Mouse (Mus musculus) embryonic stem cell, embryonic (primary cell): ENCODE results near the gene Prdx5.

ENCODE experiments used
- CTCF ChIA-PET, 4 experiments: fragments of 300-600 bp in 2 of 4; fragments of 350-600 bp in 2 of 4; sonication (Branson Sonifier 250); formaldehyde crosslinking; loops; one replicate each; lab custom pipeline; 2022; ENCODE audit warnings: inconsistent platforms in 2 of 4; lab: Charles Lee
- POLR2A ChIA-PET, 4 experiments: fragments of 300-600 bp in 2 of 4; fragments of 350-600 bp in 2 of 4; sonication (Branson Sonifier 250); formaldehyde crosslinking; loops; one replicate each; lab custom pipeline; 2022; ENCODE audit warnings: antibody characterized with exemption in 4 of 4, inconsistent platforms in 1 of 4; lab: Charles Lee

Prdx5 gene

DNA sequence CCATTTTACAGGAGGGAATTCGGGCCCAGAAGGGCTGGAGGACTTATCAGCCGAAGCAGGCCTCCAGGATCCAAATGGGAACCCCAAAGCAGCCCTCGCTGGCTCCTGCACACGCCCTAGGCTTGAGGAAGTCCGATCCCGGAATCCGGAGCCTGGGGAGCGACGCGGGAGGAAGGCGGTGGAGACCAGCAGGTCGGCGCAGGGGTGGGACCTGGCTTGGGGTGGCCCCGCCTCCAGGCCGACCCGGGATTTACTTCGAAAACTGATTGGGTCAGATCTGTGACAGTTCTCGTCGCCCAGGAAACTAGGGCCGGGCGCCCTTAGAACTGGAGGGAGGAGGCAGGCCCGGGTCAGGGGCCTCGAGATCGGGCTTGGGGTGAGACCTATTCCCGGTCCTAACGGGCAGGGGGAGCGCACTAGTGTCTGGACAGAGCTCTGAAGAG lies 32.4 kb upstream of the Prdx5 start, which contains the start of gene Gpr137:
Gpr137 (minus strand) TSS at position 232 of the 443 bp plus-strand sequence.
- POLR2A ChIA-PET: interaction anchor here (0.9 to 4.3 kb wide), 45 partner anchors 8 to 579 kb away, joined by 3 to 77 read pairs (median 5); partner anchors contain the start of genes Esrra (in 3 of the 4), Fkbp2 (in 3 of the 4), Sf1 (in 2 of the 4) and Catsperz (in 1 of the 4)
- CTCF ChIA-PET: interaction anchor here in 3 of 4 experiments (0.6 to 3.4 kb wide), 21 partner anchors 8 to 1428 kb away, joined by 3 to 19 read pairs (median 4); partner anchors contain the start of genes Catsperz (in 2 of the 3), Nudt22 (in 1 of the 3) and Trpt1 (in 1 of the 3)

- ChIA-PET POLR2A (interaction anchor here (0.6 to 4.3 kb wide), 68 partner anchors 9 to 1781 kb away, joined by 3 to 77 read pairs (median 4); partner anchors contain the start of genes Esrra (in 3 of the 4), Fkbp2 (in 3 of the 4), Stip1 (in 3 of the 4) and Plcb3 (in 2 of the 4)), CTCF (interaction anchor here in 3 of 4 experiments (0.6 to 3.4 kb wide), 25 partner anchors 9 to 495 kb away, joined by 3 to 19 read pairs (median 3); partner anchors contain the start of genes Catsperz (in 2 of the 3), Nudt22 (in 1 of the 3) and Trpt1 (in 1 of the 3))
Measured at GRCm38 (mm10) chr19:6941372-6942248, 31.7 kb upstream of the Prdx5 start, which contains the start of gene Bad. Bad (plus strand) TSS chr19:6941861.

DNA sequence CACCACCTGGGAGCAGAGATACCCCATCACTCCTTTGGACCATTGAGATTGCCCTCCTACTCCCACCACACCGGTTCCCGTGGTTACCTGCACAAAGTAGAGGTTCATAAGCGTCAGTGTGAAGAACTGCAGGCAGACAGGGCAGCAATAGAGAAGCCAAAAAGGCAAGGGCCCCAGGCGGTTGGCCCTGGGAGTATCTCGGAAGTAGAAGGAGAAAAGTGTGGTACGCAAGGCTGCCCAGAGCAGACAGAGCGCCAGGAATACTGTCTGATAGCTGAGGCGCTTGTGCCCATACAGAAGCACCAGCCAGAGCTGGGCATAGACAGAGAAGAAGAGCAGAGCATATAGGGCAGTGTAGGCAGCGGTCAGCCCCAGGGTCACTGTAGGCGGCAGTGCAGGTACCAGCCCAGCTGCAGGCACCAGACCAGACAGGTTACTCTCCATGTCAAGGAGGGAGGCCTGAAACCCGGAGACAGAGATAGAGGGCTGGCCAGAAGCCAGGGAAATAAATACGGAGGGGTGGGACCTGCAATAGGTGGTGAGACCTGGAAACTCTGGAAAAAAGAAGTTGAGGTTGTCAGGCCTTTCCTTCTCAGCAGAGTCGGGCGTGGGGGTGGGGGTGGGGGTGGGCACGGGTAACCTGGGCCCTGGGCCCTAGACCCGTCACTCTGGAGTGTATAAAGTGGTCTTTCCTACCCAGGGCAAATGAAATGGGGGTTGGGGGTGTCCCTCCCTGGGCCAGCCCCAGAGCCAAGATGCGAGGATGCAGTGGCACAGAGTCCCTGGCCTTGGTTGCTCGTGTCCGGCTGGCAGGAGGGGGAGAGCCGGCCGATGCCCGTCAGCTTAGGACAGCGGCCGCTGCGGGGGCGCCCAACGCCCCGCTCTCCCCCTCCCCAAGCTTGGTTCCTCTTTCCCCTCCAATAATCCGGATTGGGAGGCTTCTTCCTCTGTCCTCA lies 30.8 kb upstream of the Prdx5 start:
- POLR2A ChIA-PET: interaction anchor here (0.6 to 4.3 kb wide), 49 partner anchors 8 to 1782 kb away, joined by 3 to 77 read pairs (median 4); partner anchors contain the start of genes Stip1 (in 3 of the 4), Esrra (in 2 of the 4), Fkbp2 (in 2 of the 4) and Plcb3 (in 2 of the 4)
- CTCF ChIA-PET: interaction anchor here in 3 of 4 experiments (0.6 to 3.4 kb wide), 15 partner anchors 9 to 449 kb away, joined by 3 to 19 read pairs (median 5); partner anchors contain the start of gene Catsperz (in 2 of the 3)

DNA sequence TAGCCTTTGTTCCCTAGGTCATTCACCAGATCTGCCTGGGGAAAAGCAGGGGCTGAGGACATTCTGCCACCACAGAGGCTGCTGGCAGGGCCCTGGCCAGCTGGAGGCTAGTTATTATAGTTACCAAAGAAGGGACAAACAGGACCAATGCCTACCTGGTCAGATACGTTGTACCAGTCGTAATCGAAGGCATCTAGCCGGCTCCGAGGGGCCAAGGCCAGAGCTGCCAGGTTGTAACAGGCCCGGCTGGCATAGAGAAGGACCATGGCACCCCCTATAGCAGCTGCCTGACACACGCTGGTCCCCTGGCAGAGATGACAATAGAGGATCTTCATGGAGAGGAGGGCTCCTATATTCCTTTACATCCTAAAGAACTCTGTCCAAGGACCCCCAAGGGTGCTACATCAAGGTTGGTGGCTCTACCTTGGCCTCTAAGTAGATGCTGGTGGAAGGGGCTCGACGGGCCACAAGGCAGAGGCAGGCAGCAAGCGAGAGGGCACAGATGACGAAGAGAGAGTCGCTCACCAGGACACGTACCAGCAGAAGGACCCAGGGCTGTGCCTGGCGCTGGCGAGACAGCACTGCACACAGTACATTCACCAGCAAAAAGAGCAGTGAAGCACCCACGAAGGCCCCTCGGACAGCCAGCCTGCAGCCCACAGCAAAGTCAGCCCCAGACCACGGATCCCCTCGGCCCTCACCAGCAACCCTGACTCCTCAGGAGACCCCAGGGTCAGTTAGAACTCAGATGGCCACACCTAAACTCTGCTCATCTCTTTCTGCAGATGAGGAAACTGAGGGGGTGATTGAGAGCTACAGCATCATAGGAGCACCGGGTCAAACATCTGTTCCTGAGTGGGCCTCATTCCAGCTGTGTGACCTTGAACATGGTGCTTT lies 29.4 kb upstream of the Prdx5 start:
- ChIA-PET CTCF (no interaction called here), POLR2A (interaction anchor here in 1 of 4 experiments (3.8 kb wide), 1 partner anchor 12 kb away, joined by 62 read pairs; no protein-coding TSS in a partner anchor)

DNA sequence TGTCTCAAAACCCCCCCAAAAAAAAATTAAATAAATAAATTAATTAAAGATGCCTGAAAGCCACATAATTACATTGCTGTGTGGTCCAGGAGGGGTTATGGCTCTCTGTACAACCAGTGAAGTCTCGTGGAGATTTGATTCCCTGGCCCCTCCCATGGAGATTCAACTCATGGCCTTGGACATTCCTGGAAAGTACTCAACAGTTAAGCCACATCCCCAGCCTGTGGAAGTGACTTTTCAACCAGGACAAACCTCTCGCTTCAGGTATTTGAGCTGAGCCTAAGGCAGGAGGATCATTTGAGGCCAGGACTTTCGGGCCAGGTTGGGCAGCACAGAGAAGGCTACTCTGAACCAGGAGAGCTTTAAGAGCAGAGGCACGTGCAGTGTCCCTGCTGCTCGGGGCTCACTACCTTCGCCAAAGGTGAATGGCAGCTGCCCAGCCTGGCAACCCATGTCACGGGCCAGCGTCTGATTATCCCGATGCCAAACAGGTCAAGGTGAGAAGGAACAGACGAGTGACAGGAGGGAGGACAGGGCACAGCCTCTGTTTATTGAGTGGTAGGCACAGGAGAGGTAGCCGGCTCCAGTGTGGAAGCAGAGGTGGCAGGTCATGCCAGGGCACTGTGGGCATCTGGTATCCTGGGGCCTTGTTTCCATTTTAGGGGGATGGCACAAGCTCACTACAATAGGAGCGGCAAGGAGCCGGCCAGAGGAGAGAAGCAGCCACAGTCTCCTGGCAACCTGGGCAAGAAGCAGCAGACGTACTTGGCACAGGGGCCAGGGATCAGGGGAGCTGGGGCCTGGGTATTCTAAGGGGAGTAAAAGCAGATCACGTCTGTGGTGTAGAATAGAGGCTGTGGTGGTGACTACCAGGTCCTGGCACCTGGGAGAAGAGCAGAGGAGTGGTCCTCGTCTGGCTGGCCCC lies 27.9 kb upstream of the Prdx5 start:
- ChIA-PET CTCF (interaction anchor here in 2 of 4 experiments (0.8 to 1.2 kb wide), 3 partner anchors 14 to 28 kb away, joined by 3 to 4 read pairs (median 4); partner anchors contain the start of gene Trmt112 (in 1 of the 2)), POLR2A (interaction anchor here in 1 of 4 experiments (0.7 to 1.2 kb wide), 2 partner anchors 13 kb away, joined by 3 read pairs; no protein-coding TSS in a partner anchor)

GRCm38 (mm10) chr19:6936299-6936698 lies 26.4 kb upstream of the Prdx5 start:
- POLR2A ChIA-PET: interaction anchor here (0.6 to 1.9 kb wide), 12 partner anchors 11 to 587 kb away, joined by 3 to 8 read pairs (median 3); partner anchors contain the start of gene Esrra (in 1 of the 4)
- CTCF ChIA-PET: interaction anchor here (0.5 to 6.1 kb wide), 72 partner anchors 8 to 1767 kb away, joined by 3 to 86 read pairs (median 4); partner anchors contain the start of genes Catsperz (in 3 of the 4), Esrra (in 3 of the 4), Trmt112 (in 2 of the 4) and Fkbp2 (in 1 of the 4)

- ChIA-PET CTCF (interaction anchor here (0.5 to 6.1 kb wide), 14 partner anchors 10 to 454 kb away, joined by 3 to 86 read pairs (median 6); partner anchors contain the start of genes Esrra (in 3 of the 4) and Catsperz (in 1 of the 4)), POLR2A (interaction anchor here in 3 of 4 experiments (0.6 to 3.8 kb wide), 21 partner anchors 8 to 661 kb away, joined by 3 to 23 read pairs (median 4); partner anchors contain the start of genes Esrra (in 2 of the 3), Bad (in 1 of the 3), Catsperz (in 1 of the 3) and Ccdc88b (in 1 of the 3))
Measured at GRCm38 (mm10) chr19:6934195-6934977, 24.5 kb upstream of the Prdx5 start, which contains the start of gene Kcnk4. Kcnk4 (minus strand) TSS chr19:6934515.

GRCm38 (mm10) chr19:6933436-6934194 lies 23.7 kb upstream of the Prdx5 start:
- POLR2A ChIA-PET: interaction anchor here in 2 of 4 experiments (0.8 to 3.8 kb wide), 14 partner anchors 8 to 106 kb away, joined by 3 to 23 read pairs (median 6); partner anchors contain the start of genes Bad (in 2 of the 2), Esrra (in 2 of the 2), Gpr137 (in 2 of the 2) and Catsperz (in 1 of the 2)

DNA sequence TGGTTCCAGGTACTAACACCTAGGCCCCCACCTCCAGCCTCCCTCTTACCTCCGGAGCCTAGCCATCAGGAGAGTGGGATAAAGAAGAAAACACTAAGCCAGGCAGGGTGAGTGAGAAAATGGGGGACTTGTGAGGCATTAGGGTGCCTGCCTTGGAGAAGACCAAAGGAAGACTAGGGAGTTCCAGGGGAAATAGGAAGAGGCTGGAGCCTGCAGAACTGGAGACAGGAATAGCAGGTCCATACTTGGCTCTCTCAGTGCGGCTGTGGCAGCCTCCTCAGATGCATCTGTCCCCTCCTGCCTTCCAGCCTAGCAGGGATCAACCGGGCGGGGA lies 23.2 kb upstream of the Prdx5 start:
- ChIA-PET CTCF (interaction anchor here in 1 of 4 experiments (1.1 to 6.1 kb wide), 2 partner anchors 10 to 18 kb away, joined by 4 to 86 read pairs; partner anchors contain the start of genes Catsperz and Esrra), POLR2A (interaction anchor here in 2 of 4 experiments (0.9 to 3.8 kb wide), 9 partner anchors 8 to 107 kb away, joined by 3 to 23 read pairs (median 5); partner anchors contain the start of genes Bad (in 2 of the 2), Gpr137 (in 2 of the 2), Esrra (in 1 of the 2) and Stip1 (in 1 of the 2))

More at GRCm38 (mm10) chr19:6933436-6934194, 23.7 kb upstream of the Prdx5 start:
- CTCF ChIA-PET: interaction anchor here in 3 of 4 experiments (0.7 to 6.1 kb wide), 7 partner anchors 9 to 455 kb away, joined by 3 to 86 read pairs (median 4); partner anchors contain the start of genes Esrra (in 3 of the 3) and Catsperz (in 1 of the 3)

DNA sequence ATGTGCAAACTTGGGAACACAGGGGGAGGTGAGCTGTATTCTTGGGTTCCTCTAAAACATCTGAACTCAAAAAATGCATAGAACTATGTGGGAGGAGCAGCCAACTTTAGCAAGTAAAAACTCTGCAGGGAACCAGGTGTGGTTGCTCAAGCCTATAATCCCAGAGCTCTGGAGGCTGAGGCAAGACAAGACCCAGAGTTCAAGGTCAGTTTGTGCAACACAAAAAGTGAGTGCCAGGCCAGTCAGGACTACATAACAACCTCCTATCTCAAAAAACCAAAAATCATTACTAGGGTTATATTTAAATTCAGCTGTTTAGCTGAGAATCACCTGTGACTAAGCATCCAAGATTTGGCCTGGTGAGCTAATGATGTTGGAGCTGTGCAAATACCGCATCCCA lies 22.1 kb upstream of the Prdx5 start:
- POLR2A ChIA-PET: interaction anchor here in 3 of 4 experiments (0.6 to 3.8 kb wide), 17 partner anchors 9 to 344 kb away, joined by 3 to 23 read pairs (median 4); partner anchors contain the start of genes Bad (in 3 of the 3), Esrra (in 2 of the 3), Gpr137 (in 2 of the 3) and Nudt22 (in 1 of the 3)
- CTCF ChIA-PET: interaction anchor here in 1 of 4 experiments (1.2 to 6.1 kb wide), 4 partner anchors 9 to 47 kb away, joined by 3 to 86 read pairs (median 6); partner anchors contain the start of genes Bad, Catsperz and Esrra

DNA sequence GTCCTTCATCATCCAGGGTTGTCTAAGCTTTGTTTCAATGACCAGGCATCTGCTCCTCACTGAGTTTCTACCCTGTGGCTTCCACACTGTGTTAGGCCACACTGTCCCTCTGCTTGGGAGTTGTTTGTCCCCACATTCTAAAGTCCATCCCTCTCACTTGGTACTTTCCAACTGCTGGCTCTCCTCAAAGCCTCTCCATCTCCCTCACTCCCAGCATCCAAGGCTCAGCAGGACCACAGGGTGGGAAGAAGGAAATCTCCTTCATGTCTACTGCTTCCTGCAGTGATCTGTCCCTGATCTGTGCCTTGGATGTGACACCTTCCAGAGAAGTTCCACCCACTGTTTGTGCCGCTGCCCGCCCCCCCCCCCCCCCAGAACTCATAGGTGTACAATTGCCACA lies 21.1 kb upstream of the Prdx5 start:
- POLR2A ChIA-PET: interaction anchor here in 3 of 4 experiments (0.7 to 3.8 kb wide), 10 partner anchors 9 to 21 kb away, joined by 3 to 23 read pairs (median 6); partner anchors contain the start of genes Bad (in 2 of the 3), Esrra (in 2 of the 3), Gpr137 (in 1 of the 3) and Prdx5 (in 1 of the 3)
- CTCF ChIA-PET: interaction anchor here in 1 of 4 experiments (1.2 to 6.1 kb wide), 4 partner anchors 8 to 48 kb away, joined by 3 to 86 read pairs (median 6); partner anchors contain the start of genes Bad, Catsperz and Esrra

- ChIA-PET POLR2A (interaction anchor here in 3 of 4 experiments (0.7 to 1.9 kb wide), 5 partner anchors 14 to 64 kb away, joined by 3 to 8 read pairs (median 4); partner anchors contain the start of genes Bad (in 1 of the 3), Dnajc4 (in 1 of the 3), Gpr137 (in 1 of the 3) and Trmt112 (in 1 of the 3)), CTCF (interaction anchor here in 3 of 4 experiments (0.6 to 1.7 kb wide), 4 partner anchors 8 to 92 kb away, joined by 3 to 6 read pairs (median 4); no protein-coding TSS in a partner anchor)
Measured at GRCm38 (mm10) chr19:6928080-6928479, 18.2 kb upstream of the Prdx5 start.
